Mouse (Mus musculus) brain, embryonic 14.5 days (tissue): ENCODE results near the gene Sec61a2.

Source experiments
- CTCF ChIP-seq: fragments of 200-500 bp; IDR thresholded peaks from 2 replicates; pipeline ENCODE4 v1.5.1; 2012; ENCODE audit warnings: inconsistent platforms, mild to moderate bottlenecking, moderate library complexity, borderline replicate concordance; ENCODE audit not compliant: insufficient read depth, insufficient read length; ENCODE audit errors: extremely low read depth
- POLR2A ChIP-seq: fragments of 200-500 bp; IDR thresholded peaks from 2 replicates; pipeline ENCODE4 v1.6.1; 2012; ENCODE audit warnings: mild to moderate bottlenecking, inconsistent platforms, borderline replicate concordance; ENCODE audit not compliant: poor library complexity, insufficient read depth, insufficient read length, severe bottlenecking; ENCODE audit errors: extremely low read depth

GRCm38 (mm10) chr2:5824213-5824612 lies 71.0 kb downstream of the Sec61a2 start:
- TF ChIP-seq POLR2A (no peak), CTCF (peak; percentile 50; the same call in 1 of the 2 replicates)
